Mouse (Mus musculus) G1E (cell line): ENCODE results near the gene Zfp644.

ENCODE experiments used
- CTCF ChIP-seq: IDR thresholded peaks from 2 replicates; pipeline ENCODE4 v1.5.1; 2012; ENCODE audit warnings: low read depth, low read length, inconsistent platforms, mixed read lengths
- GATA1 ChIP-seq: IDR thresholded peaks from 2 replicates; pipeline ENCODE4 v1.6.1; 2012; ENCODE audit warnings: borderline replicate concordance, low read length, inconsistent platforms, mixed read lengths
- GATA2 ChIP-seq: IDR thresholded peaks from 2 replicates; pipeline ENCODE4 v1.6.1; 2012; ENCODE audit warnings: low read depth, low read length, inconsistent platforms, borderline replicate concordance
- TAL1 ChIP-seq: conservative IDR thresholded peaks from 2 replicates; pipeline ENCODE4 v1.6.1; 2012; ENCODE audit warnings: low read depth, low read length, inconsistent platforms, mixed read lengths

DNA sequence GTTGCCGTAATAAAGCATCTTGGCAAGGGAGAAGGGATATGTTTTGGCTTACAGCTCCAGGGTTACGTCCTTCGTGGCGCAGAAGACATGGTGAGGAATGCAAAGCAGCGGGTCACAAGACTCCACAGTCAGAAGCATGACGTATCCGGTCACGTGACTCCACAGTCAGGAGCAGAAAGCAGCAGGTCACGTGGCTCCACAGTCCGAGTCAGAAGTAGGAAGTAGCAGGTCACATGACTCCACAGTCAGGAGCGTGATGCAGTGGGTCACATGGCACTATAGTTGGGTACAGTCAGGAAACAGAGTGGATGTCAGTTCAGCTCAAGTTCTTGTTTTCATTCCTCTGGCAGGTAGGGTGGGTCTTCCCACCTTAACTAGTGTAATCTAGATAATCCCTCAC is 107.4 kb downstream of the Zfp644 start:
- no peak for TF ChIP-seq CTCF
- TF ChIP-seq TAL1: no peak
- TF ChIP-seq GATA2: no peak
- TF ChIP-seq GATA1: no peak
